In genomic region chr10:120170277-120170676, GRCm38 (mm10) we compare ENCODE assay signal across 19 mouse cellular contexts.
"Had no signal": no experiment of that assay in that cellular context is flagged by ENCODE, and none has a peak within 500 bp of the region (broad histone marks: within the 10 kb centered on the region; RNA-seq: fewer than 3 reads in every experiment).

No protein-coding gene starts in this region.

- ATAC-seq: midbrain, embryonic 16.5 days had no signal

- H3K27me3 ChIP-seq: midbrain, embryonic 12.5 days; neural tube, embryonic 13.5 days; neural tube, embryonic 15.5 days had no signal

- H3K4me3 ChIP-seq: midbrain, embryonic 10.5 days; midbrain, embryonic 12.5 days; myocyte; neural tube, embryonic 13.5 days; neural tube, embryonic 15.5 days had no signal

- H3K4me1 ChIP-seq: neural tube, embryonic 13.5 days; neural tube, embryonic 15.5 days had no signal

- H3K27ac ChIP-seq: midbrain, embryonic 10.5 days; midbrain, embryonic 12.5 days; neural tube, embryonic 13.5 days; neural tube, embryonic 15.5 days had no signal

- H3K9me3 ChIP-seq: midbrain, embryonic 12.5 days; neural tube, embryonic 15.5 days had no signal

- H3K36me3 ChIP-seq: midbrain, embryonic 10.5 days; midbrain, embryonic 12.5 days; neural tube, embryonic 13.5 days; neural tube, embryonic 15.5 days had no signal

- H3K9ac ChIP-seq: lung, embryonic 14.5 days; midbrain, embryonic 12.5 days; neural tube, embryonic 13.5 days; neural tube, embryonic 15.5 days had no signal

- H3K4me2 ChIP-seq: lung, embryonic 14.5 days; midbrain, embryonic 12.5 days; neural tube, embryonic 13.5 days; neural tube, embryonic 15.5 days had no signal

- DNase-seq: lung, adult 18-20 months; lung, embryonic 14.5 days; lung, postnatal 10 days; lung, postnatal 4 days; midbrain, embryonic 14.5 days; retina, postnatal 1 day; right cerebral cortex, adult 18-20 months; right cerebral cortex, postnatal 25 days; right cerebral cortex, postnatal 4 days; spleen, adult 18-20 months; thymus, adult 18-20 months; thymus, postnatal 14 days; thymus, postnatal 36 days had no signal
